Mouse (Mus musculus): Measurements from ENCODE around the gene Xndc1.

- TF ChIP-seq CTCF (IDR thresholded peaks at IDR 0.05; ENCODE audit: insufficient read depth, low read length) (no peak), POLR2A (IDR thresholded peaks at IDR 0.05; ENCODE audit: borderline replicate concordance, extremely low read depth, low read depth, low read length) (no peak)
These were observed 47.9 kb downstream of the Xndc1 start for GRCm38 (mm10) chr7:102113151-102113729.
